Mouse (Mus musculus) E14TG2a.4 (cell line): ENCODE measurements around the gene Fgb.

Experiments used
- CTCF ChIP-seq: conservative IDR thresholded peaks from 2 replicates; pipeline ENCODE4 v1.5.1; 2014; ENCODE audit warnings: low read length
- POU5F1 ChIP-seq: IDR thresholded peaks from 2 replicates; pipeline ENCODE4 v1.6.1; 2014; ENCODE audit warnings: low read length, borderline replicate concordance

- TF ChIP-seq CTCF (no peak), POU5F1 (no peak)
These were observed 7.4 kb upstream of the Fgb start for GRCm38 (mm10) chr3:83057046-83057445.
